Mouse (Mus musculus) midbrain, postnatal 0 days (tissue): ENCODE results near the gene Slc12a9. TPM values are rescaled to one million over a fixed set of nuclear protein-coding genes. Genes with fewer than 3 reads are reported as not detected.

ENCODE experiments used
- ATAC-seq: fragments of 200-750 bp; cut with Nextera tagmentation; 2 replicates; pipeline ENCODE4 v1.8.0; 2017; ENCODE audit warnings: moderate number of reproducible peaks, mild to moderate bottlenecking, moderate TSS enrichment, moderate library complexity; ENCODE audit not compliant: low FRiP score
- DNase-seq: peaks from one replicate; pipeline ENCODE4 v3.0.0-alpha.2; 2015; ENCODE audit warnings: low spot score
- H3K27ac ChIP-seq: fragments of 300-500 bp; sonication (generic); 2 replicates; pipeline ENCODE4 v1.5.1; 2014; ENCODE audit warnings: low read depth, mild to moderate bottlenecking, low read length, mixed read lengths
- H3K27me3 ChIP-seq: fragments of 300-500 bp; sonication (generic); 2 replicates; pipeline ENCODE4 v1.6.1; 2014; ENCODE audit warnings: low read length, control low read depth, mixed read lengths; ENCODE audit not compliant: insufficient read depth
- H3K36me3 ChIP-seq: fragments of 300-500 bp; sonication (generic); 2 replicates; pipeline ENCODE4 v1.6.1; 2014; ENCODE audit warnings: low read length, control low read depth, mixed read lengths; ENCODE audit not compliant: insufficient read depth
- H3K4me1 ChIP-seq: fragments of 300-500 bp; sonication (generic); 2 replicates; pipeline ENCODE4 v1.6.1; 2014; ENCODE audit warnings: mild to moderate bottlenecking, control low read depth, antibody characterized with exemption, low read length, mixed read lengths; ENCODE audit not compliant: insufficient read depth
- H3K4me2 ChIP-seq: fragments of 300-500 bp; sonication (generic); 2 replicates; pipeline ENCODE4 v1.6.1; 2014; ENCODE audit warnings: low read depth, mild to moderate bottlenecking, low read length, mixed read lengths; ENCODE audit not compliant: poor library complexity, severe bottlenecking
- H3K4me3 ChIP-seq: fragments of 300-500 bp; sonication (generic); 2 replicates; pipeline ENCODE4 v1.5.1; 2014; ENCODE audit warnings: low read depth, mild to moderate bottlenecking, low read length, moderate library complexity
- H3K9ac ChIP-seq: fragments of 300-500 bp; sonication (generic); replicated peaks from 2 replicates; pipeline ENCODE4 v1.6.1; 2014; ENCODE audit warnings: mild to moderate bottlenecking, low read length, moderate library complexity, mixed read lengths; ENCODE audit not compliant: poor library complexity, severe bottlenecking
- H3K9me3 ChIP-seq: fragments of 300-500 bp; sonication (generic); 2 replicates; pipeline ENCODE4 v1.6.1; 2016; ENCODE audit warnings: low read length, control low read depth
- CTCF ChIP-seq: IDR thresholded peaks from 2 replicates; pipeline ENCODE4 v1.5.1; 2016; ENCODE audit warnings: antibody characterized with exemption, mild to moderate bottlenecking
- WGBS: fragments of 180-500 bp; shearing (Covaris S2); extraction: QIAGEN DNeasy Blood & Tissue Kit; methylation state at CpG from one replicate; pipeline ENCODE4 v1.1.7; 2014; 5-methylcytosine and 5-hydroxymethylcytosine counted together
- polyA plus RNA-seq: library from polyadenylated mRNA; unstranded; fragments of >200 nt; fragmentation: Nextera tagmentation; extraction: Ambion mirVana; gene quantifications from 2 replicates; pipeline ENCODE4 v1.2.1, GENCODE M21; 2015
- total RNA-seq: library from RNA; depleted of rRNA; stranded (reverse); fragments of >200 nt; gene quantifications from 2 replicates; pipeline ENCODE4 v1.2.3, GENCODE M21; 2014

The Slc12a9 gene
- total and polyA plus RNA-seq, 2 experiments from 2014 or later: 27.8 to 28.9 TPM

- H3K9me3 ChIP-seq: no peaks in the 10 kb centered on the region
- H3K36me3 ChIP-seq: no peaks in the 10 kb centered on the region
- peak; percentile 97 for DNase-seq
- no peaks in the 10 kb centered on the region for H3K27me3 ChIP-seq
- H3K4me2 ChIP-seq: peak overlapping the region; percentile 81
- peak; percentile 87 for ATAC-seq
- under 1% methylated on average over 19 of the region's 19 CpGs for WGBS
- H3K4me3 ChIP-seq: peak overlapping the region; percentile 36
- peak overlapping the region; percentile 71 for H3K27ac ChIP-seq
- H3K9ac ChIP-seq: peak overlapping the region; percentile 64
- peaks cover 2% of the 10 kb centered on the region; the same call in 1 of the 2 replicates for H3K4me1 ChIP-seq
- TF ChIP-seq CTCF: no peak
Measured at GRCm38 (mm10) chr5:137338256-137338655, 4.9 kb upstream of the Slc12a9 start.

GRCm38 (mm10) chr5:137337190-137337589 is 3.8 kb upstream of the Slc12a9 start:
- no peaks in the 10 kb centered on the region for H3K9me3 ChIP-seq
- H3K4me3 ChIP-seq: no peak overlapping the region
- DNase-seq (no peak), ATAC-seq (no peak)
- no peaks in the 10 kb centered on the region for H3K27me3 ChIP-seq
- H3K9ac ChIP-seq: no peak overlapping the region
- H3K4me1 ChIP-seq: peaks cover 5% of the 10 kb centered on the region; the same call in 1 of the 2 replicates
- no peaks in the 10 kb centered on the region for H3K36me3 ChIP-seq
- no peak for TF ChIP-seq CTCF
- H3K4me2 ChIP-seq: no peak overlapping the region
- no peak overlapping the region for H3K27ac ChIP-seq
- WGBS: 54% methylated on average over 8 of the region's 8 CpGs

GRCm38 (mm10) chr5:137335066-137335465 is 1.7 kb upstream of the Slc12a9 start:
- DNase-seq (no peak), ATAC-seq (no peak)
- H3K4me2 ChIP-seq: no peak overlapping the region
- H3K36me3 ChIP-seq: peaks cover 2% of the 10 kb centered on the region; the same call in 1 of the 2 replicates
- H3K4me3 ChIP-seq: no peak overlapping the region
- H3K27ac ChIP-seq: no peak overlapping the region
- peaks cover 5% of the 10 kb centered on the region; the same call in 1 of the 2 replicates for H3K4me1 ChIP-seq
- 65% methylated on average over 6 of the region's 6 CpGs for whole genome bisulfite sequencing
- TF ChIP-seq CTCF: no peak
- no peak overlapping the region for H3K9ac ChIP-seq
- no peaks in the 10 kb centered on the region for H3K27me3 ChIP-seq
- no peaks in the 10 kb centered on the region for H3K9me3 ChIP-seq

- Histone ChIP-seq H3K36me3 (peaks cover 2% of the 10 kb centered on the region; the same call in 1 of the 2 replicates), H3K9me3 (no peaks in the 10 kb centered on the region), H3K4me1 (peaks cover 3% of the 10 kb centered on the region; the same call in 1 of the 2 replicates), H3K27me3 (no peaks in the 10 kb centered on the region), H3K4me2 (no peak overlapping the region), H3K4me3 (peak overlapping the region; percentile 52; the same call in 1 of the 2 replicates), H3K9ac (no peak overlapping the region), H3K27ac (no peak overlapping the region)
- WGBS: 50% methylated on average over 10 of the region's 10 CpGs
- TF ChIP-seq CTCF: no peak
- no peak for DNase-seq
- ATAC-seq: no peak
Measured at GRCm38 (mm10) chr5:137334317-137334716, 920 bp upstream of the Slc12a9 start.

DNA sequence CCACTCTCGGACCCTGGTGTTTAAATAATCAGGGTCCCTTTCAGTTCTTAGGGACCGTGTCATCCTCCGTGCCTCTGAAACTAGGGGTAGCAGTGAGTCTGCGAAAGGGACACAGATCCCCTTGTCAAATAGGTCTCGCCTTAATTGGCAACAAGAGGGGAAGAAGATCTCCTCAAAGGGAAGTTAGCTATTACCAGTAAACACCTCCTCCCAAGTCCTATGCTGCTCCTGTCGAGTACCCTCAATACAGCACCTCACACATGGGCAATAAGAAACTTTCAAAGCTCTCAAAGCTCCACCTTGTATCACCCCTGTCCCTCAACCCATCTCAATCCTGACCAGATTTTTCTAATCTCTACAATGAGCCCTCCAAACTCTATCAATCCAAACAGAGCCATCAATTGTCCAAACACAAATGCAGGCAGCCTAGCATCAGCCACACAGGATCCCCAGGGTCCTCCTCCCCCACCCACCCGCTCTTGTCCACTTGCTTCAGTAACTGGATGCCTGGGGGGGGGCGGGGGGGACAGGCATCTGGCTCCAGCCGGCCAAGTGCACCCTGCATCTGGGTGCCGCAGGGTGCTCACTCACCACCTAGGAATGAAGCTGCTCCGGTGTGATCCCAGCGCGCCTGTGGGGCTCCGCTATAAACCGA is 413 bp downstream of the Slc12a9 start:
- H3K36me3 ChIP-seq: peaks cover 2% of the 10 kb centered on the region
- H3K27me3 ChIP-seq: no peaks in the 10 kb centered on the region
- peak; percentile 24 for ATAC-seq
- peak overlapping the region; percentile 72 for H3K27ac ChIP-seq
- H3K4me1 ChIP-seq: 0 out of 2 replicates have a peak, but pooled peaks cover 3% of the 10 kb centered on the region
- 17% methylated on average over 15 of the region's 15 CpGs for WGBS
- H3K9me3 ChIP-seq: no peaks in the 10 kb centered on the region
- DNase-seq: no peak
- H3K4me2 ChIP-seq: peak overlapping the region; percentile 84
- no peak for TF ChIP-seq CTCF
- peak overlapping the region; percentile 77 for H3K9ac ChIP-seq
- peak overlapping the region; percentile 52 for H3K4me3 ChIP-seq

GRCm38 (mm10) chr5:137330910-137331309 is 2.5 kb downstream of the Slc12a9 start:
- Histone ChIP-seq H3K4me3 (no peak overlapping the region), H3K36me3 (peaks cover 9% of the 10 kb centered on the region), H3K9ac (no peak overlapping the region), H3K27ac (no peak overlapping the region), H3K4me2 (no peak overlapping the region), H3K27me3 (no peaks in the 10 kb centered on the region), H3K9me3 (no peaks in the 10 kb centered on the region), H3K4me1 (0 out of 2 replicates have a peak, but pooled peaks cover 3% of the 10 kb centered on the region)
- no peak for TF ChIP-seq CTCF
- DNase-seq (no peak), ATAC-seq (no peak)
- 89% methylated on average over 7 of the region's 7 CpGs for WGBS
